Mouse (Mus musculus): ENCODE results near the gene Ccnb1.
"Not testable (repeated sequence)": the region's sequence is repeated elsewhere in the genome, so short reads cannot be mapped to it uniquely, and the experiment has no call there.

The Ccnb1 gene

DNA sequence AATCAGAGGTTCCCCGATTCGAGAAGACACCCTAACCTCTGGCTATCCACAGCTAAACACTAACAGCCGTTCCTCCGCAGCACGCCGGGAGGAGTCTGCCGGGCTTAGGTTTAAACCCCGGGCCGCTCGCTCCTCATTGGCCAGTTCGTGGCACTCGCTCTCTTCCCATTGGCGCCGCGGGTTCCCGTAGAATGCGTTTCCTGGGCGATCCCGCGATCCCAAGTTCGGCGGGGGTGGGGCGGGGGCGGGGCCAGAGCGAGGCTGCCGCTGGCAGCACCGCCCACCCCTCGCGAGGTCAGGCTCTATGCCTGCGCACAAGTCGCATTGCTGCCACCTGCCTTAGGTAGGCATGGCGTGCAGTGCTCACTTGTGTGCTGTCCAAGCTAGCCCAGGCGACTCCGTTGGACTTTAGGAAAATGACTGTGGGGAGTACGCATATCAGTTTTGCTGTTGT, at the start of gene Ccnb1:
TSS of gene Ccnb1 (minus strand) at position 157 of the 454 bp plus-strand sequence.
- DNase-seq: peak; percentile 95

DNA sequence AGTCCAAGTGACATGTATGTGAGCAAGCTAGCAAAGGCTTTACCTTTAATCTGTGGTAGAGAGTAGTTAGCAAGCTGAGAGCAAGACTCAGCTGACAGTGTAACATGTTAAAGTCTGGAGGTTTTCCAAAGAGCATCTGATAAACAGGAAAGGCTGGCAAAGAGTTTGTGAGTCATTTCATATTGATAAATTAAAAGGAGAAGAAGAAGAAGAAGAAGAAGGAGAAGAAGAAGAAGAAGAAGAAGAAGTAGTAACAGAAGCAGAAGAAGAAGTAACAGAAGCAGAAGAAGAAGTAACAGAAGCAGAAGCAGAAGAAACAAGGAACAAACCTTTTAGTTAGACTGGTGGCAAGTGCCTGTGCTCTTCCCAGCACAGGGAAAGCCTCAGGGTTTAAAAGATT, 48.4 kb upstream of the Ccnb1 start:
- DNase-seq: no peak

DNA sequence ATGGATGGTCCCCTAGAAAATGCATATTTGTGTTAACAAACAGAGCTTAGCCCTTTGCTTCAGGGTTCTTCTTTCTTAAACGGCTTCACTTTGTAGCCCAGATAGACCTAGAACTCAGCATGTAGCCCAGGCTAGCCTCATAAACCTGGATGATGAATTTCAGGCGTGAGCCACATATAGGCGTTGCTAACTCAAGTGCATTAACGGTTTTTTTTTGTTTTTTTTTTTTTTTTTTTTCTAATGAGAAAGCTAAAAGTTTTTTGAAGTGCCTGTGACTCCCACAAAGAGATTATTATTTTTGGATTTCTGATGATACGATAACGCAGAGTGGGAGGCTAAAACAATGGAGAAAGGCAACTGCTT, 47.3 kb upstream of the Ccnb1 start:
- DNase-seq: no peak

DNA sequence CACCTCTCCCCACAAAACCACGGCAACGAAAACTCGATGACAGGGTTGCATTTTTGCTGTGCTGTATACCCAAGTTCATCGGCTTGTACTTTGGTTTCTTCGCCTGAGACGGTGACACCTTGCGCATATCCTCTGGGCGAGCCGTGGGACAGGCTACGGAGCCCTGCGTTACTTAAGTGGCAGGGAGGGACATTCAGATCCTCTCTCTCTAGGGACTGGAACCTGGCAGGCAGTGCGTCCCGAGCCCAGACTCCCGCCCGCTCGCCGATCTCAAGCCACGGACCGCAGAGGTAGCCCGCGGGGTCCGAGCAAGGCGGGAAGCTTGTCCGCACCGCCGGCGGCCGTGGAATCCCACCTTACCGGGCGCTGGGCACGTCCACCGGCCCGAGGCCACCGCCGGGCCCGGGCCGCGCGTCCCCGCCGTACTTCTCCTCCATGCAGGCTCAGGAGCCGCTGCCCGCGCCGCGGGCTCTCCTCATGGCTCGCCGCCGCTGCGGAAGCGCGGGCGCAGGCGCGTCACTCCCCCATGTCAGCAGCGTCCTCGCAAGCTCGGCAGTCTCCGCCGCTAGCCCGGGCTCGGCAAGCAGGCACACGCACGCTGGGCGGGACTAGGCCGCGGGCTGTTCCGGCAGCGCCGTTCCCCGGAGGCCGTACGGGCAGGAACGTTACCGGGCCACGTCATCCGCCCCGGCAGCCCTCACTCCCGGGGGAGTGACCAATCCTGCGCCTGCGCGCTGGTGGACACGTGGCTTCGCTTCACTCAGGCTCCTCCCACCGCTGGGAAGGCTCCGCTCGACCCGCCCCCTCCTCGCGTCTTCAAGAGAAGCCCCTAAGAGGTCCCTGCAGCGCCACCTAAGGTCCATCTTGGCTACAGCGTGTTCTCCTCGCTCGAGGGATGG, 46.6 kb upstream of the Ccnb1 start, which contains the start of gene Slc30a5:
TSS of gene Slc30a5 (minus strand) at position 687 of the 899 bp plus-strand sequence.
- DNase-seq: peak; percentile 99

DNA sequence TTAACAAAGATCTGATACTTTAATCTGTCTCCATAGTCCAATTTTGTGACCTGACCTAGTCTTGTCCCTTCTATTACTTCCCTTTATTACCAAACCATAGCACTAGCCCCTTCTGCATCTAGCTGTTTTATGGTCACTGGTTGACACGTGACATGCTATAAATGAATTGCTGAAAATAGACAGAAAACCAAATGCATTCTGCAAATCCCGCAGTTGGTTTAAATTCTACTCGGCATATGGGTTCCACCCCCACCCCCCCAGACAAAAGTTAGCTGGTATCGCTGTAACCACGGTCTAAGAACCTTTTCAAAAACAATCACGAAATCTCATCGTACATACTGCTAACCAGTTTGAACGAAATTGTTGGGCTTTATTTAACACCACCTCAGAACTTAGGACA, 45.8 kb upstream of the Ccnb1 start:
- DNase-seq: no peak

DNA sequence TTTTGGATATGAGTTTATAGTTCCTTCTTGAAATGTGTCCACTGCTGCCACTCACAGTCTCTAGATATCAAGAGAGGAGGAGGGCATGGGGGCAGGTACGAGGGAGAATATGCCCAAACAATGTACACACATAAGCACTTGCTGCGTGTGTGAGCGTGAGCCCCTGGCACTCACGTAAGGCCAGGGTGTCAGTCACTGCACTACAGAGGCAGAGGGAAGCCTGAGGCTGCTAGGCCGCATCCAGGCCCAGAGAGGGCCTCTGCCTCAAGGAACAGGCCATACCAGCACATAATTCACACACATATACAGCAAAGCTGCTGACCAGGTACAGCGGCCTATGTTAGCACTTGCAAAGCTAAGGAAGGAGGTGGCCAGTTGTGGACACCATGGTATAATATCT, 44.8 kb upstream of the Ccnb1 start:
- DNase-seq: no peak

DNA sequence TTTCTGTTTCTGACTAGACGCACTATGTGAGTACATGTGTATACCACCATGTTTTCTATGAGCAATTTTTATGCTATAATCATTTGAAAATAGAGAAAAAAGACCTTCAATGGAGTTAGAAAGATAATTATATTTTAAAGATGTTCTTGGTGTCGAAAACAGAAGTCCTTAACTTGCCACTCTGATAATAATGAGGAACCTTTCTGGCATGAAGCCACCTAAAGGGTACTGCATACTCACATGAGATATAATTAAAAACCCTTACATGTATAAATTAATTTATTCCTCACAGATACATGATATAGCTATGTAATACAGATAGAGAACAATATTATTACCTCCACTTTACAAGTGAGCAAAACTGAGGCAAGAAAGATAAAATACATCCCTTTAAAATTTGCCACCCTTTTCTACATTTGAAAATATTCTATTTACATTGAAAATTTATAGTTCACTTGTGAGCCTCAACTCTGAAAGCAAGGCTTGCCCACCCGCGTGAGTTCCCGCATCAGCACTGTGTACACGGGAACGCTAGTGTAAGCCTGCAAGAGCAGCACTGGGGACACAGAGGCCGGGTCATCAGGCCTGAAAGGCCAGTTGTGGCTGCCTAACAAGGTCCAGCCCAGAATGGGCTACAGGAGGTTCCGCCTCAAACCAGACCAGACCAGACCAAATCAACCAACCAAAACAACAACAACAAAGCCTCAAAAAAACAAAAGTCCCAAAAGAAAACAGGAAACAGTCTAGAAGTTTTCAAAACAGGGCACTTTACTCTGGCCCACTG, 39.4 kb upstream of the Ccnb1 start:
- DNase-seq: peak; percentile 29

DNA sequence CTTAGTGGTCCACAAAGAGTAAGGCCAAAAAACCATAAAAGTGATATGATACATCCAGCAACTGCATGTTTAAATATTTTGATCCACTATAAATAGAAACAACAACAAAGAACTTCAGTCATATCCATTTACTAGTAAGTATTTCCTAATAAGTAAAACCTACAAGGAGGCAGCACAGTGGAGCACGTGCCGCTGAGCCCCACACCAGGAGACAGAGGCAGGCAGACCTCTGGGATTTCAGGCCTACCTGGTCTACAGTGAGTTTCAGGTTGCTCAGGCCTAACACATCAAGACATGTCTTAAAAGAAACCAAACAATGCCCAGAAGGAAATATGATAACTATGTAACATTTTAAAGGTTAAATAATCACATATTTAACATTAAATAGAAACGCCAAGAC, 38.5 kb upstream of the Ccnb1 start:
- no peak for DNase-seq

DNA sequence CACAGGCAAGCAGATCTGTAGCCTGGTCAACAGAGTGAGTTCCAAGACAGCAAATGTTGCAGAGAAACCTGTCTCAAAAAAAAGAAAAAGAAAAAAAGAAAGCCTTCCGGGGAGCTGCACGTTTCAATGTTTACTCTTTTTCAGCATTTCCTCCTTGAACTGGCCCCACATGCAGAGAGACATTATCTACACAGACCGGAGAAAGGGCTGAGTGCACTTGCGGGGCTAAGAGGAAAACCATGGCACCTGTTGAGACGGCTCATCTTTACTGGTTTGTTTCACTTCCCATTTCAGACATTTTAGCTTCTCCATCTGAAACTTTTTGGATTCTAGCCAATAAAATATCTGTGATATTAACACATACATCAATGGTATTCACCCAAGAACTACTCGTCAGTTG, 37.9 kb upstream of the Ccnb1 start:
- no peak for DNase-seq

DNA sequence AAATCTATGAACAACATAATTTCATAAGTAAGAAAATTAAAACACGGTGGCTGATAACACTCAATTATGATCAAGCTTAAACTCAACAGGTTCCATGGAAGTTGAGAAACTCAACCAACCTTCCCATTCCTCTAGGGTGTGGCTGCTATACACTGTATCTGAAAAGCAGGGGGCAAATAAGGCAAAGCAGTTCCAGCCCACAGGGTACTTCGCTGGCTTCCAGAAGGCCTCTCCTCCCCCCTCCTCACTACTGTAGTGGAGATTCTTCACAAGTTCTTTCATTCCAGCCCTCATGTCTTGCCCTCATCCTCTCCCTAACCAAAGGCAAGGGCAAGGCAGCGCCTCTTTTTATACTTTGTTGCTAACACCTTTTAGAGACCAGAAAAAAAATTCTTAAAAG, 37.5 kb upstream of the Ccnb1 start:
- no peak for DNase-seq

DNA sequence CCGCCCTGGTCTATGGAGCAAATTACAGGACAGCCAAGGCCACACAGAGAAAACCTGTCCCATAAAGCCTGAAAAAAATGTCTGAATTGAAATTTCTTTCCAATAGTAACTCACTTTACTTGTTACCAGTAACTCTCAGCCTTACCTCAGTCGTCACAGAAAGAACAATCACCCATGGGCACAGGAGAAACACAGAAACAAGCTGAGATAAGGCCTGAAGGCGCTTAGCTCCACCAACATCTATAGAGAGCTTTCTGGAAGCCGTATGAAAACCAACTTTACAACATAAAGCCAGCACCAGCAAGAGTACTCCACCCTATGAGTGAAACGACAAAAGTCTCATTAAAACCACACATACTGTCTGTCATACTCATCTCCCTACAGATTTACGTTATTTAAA, 28.1 kb upstream of the Ccnb1 start:
- no peak for DNase-seq

DNA sequence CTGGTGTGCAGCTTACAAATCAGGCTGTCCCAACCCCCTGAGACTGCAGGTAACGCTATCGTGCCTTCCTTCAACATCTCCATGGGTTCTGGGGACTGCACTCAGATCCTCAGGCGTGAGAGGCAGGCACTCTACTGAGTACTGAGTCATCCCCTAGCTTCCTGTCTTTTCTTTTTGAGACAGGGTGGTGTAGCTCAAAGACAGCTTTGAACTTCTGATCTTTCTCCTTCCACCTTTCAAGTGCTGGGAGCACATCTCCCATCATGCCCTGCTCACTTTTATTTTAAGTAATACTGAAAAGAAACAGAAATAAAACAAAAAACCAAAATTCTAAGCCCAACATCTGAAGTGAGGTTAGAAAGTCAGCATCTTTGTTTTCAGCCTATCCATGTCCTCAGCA, 19.4 kb upstream of the Ccnb1 start:
- no peak for DNase-seq

DNA sequence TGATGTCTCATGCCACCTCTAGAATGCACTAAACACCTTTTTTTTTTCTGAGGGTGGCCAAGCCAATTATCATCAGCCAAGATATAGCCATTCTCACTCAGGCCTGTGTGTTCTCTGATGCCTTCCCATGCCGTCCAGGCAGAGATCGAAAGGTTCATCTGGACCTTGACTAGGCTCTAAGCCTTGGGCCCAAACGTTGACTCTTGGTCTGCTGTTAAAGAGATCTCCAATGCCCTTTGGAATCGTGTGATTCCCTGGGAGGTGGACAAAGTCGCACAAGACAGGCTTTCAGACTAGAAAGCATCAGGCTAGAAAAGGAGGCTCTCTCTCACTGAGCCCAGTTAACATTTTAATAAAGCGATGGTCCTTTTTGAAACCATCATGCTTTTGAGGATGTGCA, 10.8 kb upstream of the Ccnb1 start:
- DNase-seq: no peak

DNA sequence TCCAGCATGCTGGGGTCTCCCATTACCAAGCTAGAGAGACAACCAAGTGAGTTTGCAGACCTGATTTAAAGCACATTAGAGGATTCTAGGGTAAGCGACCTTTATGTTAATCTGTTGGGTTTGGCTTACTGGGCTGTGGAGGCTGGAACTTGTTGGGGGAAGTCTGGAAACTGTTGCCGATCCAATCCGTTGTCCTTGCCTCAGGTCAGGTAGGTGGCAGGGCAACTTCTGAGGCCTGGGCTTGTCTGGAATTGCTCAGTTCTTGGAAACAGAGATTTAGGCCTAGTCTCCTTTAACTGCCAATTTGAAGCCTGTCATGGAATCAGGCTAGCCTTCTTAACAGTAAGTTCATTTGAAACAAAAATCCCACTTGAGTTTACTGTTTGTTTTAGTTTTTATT, 2.7 kb upstream of the Ccnb1 start:
- no peak for DNase-seq

DNA sequence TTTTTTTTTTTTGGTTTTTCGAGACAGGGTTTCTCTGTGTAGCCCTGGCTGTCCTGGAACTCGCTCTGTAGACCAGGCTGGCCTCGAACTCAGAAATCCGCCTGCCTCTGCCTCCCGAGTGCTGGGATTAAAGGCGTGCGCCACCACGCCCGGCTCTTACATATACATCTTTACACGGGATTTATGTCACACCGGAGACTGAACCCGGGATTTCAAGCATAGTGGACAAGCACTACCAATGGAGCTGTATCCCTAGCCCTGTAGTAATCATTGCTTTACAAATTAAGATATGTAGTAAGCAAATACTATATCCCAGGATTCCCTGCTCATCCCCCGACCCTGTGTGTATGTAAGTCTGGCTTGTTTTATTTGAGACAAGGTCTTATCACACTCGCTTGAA, 1.7 kb upstream of the Ccnb1 start:
- not testable (repeated sequence) for DNase-seq

DNA sequence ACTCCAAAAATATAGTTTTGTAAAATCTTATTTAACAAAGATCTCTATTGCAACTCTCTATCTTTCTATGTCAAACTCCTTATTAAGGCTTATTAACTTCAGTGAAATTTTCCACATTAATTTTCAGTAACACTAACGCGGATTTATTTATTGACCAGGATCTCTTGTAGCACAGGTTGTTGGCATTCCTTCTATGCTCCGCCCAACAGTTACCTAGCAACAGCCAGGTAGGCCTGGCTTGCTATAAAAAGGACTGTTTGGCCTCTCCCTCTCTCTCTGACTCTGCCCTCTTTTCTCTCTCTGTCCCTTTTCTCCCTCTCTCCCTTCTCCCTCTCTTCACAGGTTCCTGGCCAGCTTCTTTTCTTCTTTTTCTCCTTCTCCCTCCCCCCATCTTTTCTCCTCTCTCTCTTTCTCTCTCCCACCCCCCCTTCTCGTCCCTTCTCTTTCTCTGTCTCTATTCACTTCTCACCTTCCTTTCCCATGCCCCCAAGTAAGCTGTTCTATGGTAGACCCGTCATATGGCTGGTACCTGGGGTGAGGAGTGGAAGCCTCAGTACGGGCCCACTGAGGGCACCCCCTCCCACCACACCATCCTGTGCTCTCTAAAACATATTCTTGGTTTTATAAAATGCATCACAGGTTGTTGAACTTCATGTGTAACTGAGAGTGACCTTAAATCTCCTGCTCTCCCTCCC, 1.1 kb upstream of the Ccnb1 start:
- DNase-seq: peak; percentile 55

DNA sequence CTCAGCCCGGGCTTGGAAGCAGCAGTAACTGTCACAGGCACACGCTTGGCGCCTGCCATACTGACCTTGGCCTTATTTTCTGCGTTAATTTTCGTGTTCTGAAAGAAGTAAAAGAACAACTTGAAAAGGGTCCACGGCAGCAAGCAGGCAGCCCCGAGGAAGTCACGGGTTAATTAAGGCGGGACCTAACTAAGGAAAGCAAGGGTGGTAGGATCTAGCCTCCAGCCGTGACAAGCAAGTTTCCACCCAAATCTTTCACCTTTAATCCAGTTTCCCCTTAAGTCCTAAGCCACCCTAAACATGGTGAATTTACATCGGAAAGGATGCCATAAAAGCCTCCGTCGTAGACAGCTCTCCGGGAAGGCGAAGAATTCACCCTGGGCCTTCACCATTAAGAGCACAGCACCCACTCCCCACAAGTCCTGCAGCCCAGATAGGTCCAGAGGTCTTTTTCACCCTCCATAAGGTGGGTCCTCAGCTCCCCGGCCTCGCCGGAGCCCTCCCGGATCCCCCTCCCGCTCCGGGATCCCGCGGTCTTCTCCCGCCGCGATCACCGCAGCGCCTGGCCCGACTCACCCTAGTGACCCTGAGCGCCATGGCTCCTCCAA, 460 bp downstream of the Ccnb1 start:
- DNase-seq: no peak

DNA sequence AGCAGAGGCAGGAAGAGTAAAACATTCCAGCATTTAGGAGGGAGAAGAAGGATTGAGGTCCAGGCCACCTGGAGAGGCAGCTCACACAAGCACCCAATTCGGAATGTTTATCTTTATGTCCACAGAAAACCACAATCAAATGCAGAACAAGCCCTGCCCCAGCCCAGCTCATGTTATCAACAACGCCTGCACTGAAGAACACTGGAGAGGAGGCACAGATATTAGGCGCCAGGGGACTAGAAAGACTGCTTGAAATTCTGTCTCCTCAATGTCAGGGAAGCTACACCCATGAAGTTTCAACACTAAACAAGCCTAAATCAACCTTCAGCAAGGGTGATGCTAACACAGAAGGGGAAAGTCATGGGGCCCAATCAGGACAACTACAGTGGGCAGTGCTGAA, 8.9 kb downstream of the Ccnb1 start:
- no peak for DNase-seq

DNA sequence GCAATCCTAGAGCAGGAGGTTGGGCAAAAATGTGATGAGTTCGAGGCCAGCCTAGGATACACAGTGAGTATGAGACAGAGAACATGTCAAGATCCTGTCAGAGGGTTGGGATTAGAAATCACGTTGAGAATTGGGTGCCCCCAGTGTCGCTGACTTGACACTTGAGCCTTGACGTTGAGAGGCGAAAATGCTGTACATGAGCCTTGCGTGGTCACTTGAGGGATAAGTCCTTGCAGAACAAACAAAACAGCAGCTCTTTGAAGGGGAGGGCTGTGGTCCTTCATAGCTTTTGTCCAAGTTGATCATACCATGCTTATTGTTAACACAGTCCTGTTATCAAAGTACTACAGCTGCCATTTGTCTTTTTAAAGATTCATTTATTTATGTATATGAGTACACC, 9.7 kb downstream of the Ccnb1 start:
- no peak for DNase-seq

DNA sequence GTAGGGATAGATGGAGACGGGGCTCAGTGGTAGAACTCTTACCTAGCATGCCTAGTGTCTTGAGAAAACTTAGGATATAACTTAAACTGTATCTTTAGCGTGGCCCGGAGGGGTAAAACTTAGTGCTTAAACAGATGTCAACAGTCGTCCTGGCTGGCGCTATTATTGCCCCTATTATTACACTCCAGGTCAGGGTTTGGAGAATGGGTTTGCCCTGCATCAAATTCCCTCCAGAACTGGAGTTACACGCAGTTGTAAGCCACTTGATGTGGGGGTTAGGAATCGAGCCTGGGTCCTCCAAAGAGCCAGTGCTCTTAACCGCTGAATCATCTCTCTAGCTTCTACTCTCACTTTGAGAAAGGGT, 10.3 kb downstream of the Ccnb1 start:
- DNase-seq: no peak

DNA sequence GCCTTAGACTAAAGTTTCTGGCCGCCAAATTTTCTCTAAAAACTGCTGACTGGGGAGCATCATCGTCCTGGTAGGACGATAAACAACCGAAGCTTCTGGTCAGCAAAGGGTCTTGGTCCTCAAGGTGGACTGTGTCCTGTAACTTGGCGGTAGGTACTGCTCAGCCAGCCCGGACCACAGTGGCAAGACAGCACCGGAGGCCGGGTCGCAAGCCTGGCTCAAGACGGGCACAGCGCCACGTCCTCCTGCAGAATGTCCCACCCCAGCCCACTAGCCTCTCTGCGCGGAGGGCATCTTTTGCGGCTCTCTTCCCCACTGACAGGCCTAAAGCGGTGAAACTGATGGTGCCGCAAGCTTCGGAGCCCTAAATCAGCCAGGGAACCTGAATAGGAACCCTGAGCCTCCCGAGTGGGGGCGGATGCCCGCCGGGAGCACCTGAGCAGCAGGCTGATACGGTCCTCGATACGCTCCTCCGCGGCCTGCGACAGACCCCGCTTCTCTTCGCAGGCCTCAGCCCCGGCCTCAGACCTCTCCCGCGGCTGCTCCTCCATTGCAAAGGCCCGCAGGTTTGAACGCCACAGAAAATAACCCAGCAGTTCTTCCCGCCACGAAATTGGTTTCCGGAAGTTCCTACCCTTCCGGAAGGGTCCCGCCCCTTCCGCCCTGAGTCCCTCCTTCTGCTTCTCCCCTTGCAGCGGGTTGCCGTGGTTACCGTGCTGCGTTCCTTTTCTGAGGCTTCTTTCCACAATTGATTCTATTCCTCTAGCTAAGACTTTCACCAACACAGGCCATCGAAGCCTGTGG, 10.9 kb downstream of the Ccnb1 start, which contains the start of gene Cenph:
TSS of gene Cenph (minus strand) at position 648 of the 804 bp plus-strand sequence.
- peak; percentile 89 for DNase-seq

DNA sequence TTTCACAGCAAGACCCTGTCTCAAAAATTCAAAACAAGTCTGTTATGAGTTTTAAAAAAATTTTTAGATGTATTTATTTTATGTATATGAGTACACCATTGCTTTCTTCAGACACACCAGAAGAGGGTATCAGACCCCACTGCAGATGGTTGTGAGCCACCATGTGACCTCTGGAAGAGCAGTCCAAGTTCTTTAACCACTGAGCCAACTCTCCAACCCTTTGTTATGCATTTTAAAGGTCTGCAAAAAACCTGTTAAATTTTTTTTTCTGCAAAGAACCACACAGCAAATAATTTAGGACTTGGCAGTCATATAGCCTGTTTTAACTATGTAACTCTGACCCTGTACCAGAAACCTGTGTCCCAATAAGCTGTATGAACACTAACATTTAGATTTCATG, 11.7 kb downstream of the Ccnb1 start:
- DNase-seq: no peak
